Mouse (Mus musculus) CH12.LX (cell line): ENCODE measurements around the gene Kcnh2. TPM values are rescaled to one million over a fixed set of nuclear protein-coding genes. Genes with fewer than 3 reads are reported as not detected.
"Not testable (repeated sequence)": the region's sequence is repeated elsewhere in the genome, so short reads cannot be mapped to it uniquely, and the experiment has no call there.

ENCODE experiments used
- DNase-seq: peaks from one replicate; pipeline ENCODE4 v3.0.0-alpha.2; 2013; ENCODE audit errors: extremely low read depth
- H3K27ac ChIP-seq: 2 replicates; pipeline ENCODE4 v1.5.1; 2012; ENCODE audit warnings: low read depth, mild to moderate bottlenecking, control low read depth, moderate library complexity; ENCODE audit not compliant: insufficient read depth
- H3K27me3 ChIP-seq: replicated peaks from 2 replicates; pipeline ENCODE3; 2012; ENCODE audit warnings: inconsistent platforms
- H3K36me3 ChIP-seq, 2 experiments: replicated peaks in 1 of 2; 2 replicates each; pipeline versions ENCODE3 to v1.6.1; 2012; ENCODE audit warnings: inconsistent platforms in 1 of 2, low read length in 1 of 2, mild to moderate bottlenecking in 1 of 2, mixed read lengths in 1 of 2, moderate library complexity in 1 of 2; ENCODE audit not compliant: control insufficient read depth in 1 of 2, insufficient read depth in 1 of 2
- H3K4me1 ChIP-seq, 2 experiments: 2 replicates each; pipeline ENCODE4 v1.6.1; 2012; ENCODE audit warnings: inconsistent platforms in 1 of 2, moderate library complexity in 1 of 2; ENCODE audit not compliant: insufficient read depth in 2 of 2, control insufficient read depth in 1 of 2
- H3K4me2 ChIP-seq: 2 replicates; pipeline ENCODE4 v1.6.1; 2012; ENCODE audit warnings: low read depth, mild to moderate bottlenecking, control low read depth; ENCODE audit not compliant: poor library complexity, insufficient read depth, severe bottlenecking
- H3K4me3 ChIP-seq, 3 experiments: fragments of 150-350 bp in 1 of 3; sonication (generic) in 1 of 3; replicated peaks in 1 of 3; 2 replicates each; pipeline versions ENCODE3 to v1.5.1; 2011 to 2012; ENCODE audit warnings: low read depth in 2 of 3, low read length in 2 of 3, mild to moderate bottlenecking in 2 of 3, moderate library complexity in 2 of 3, control low read depth in 1 of 3, improper control_type of control experiment in 1 of 3, inconsistent platforms in 1 of 3, mixed read lengths in 1 of 3; ENCODE audit not compliant: poor library complexity in 1 of 3
- H3K79me2 ChIP-seq: replicated peaks from 2 replicates; pipeline ENCODE4 v1.6.1; 2012; ENCODE audit warnings: mild to moderate bottlenecking, moderate library complexity; ENCODE audit not compliant: control insufficient read depth, poor library complexity, insufficient read depth, severe bottlenecking; ENCODE audit errors: extremely low read depth
- H3K9ac ChIP-seq: 2 replicates; pipeline ENCODE4 v1.6.1; 2012; ENCODE audit warnings: low read depth, mild to moderate bottlenecking, control low read depth, moderate library complexity; ENCODE audit not compliant: insufficient read depth
- H3K9me3 ChIP-seq: replicated peaks from 2 replicates; pipeline ENCODE3; 2012; ENCODE audit warnings: low read length, inconsistent platforms, mixed read lengths
- BHLHE40 ChIP-seq: IDR thresholded peaks from 2 replicates; pipeline ENCODE4 v1.6.1; 2011; ENCODE audit warnings: mild to moderate bottlenecking, low read depth, low read length, improper control_type of control experiment
- CTCF ChIP-seq, 2 experiments: IDR thresholded peaks in 1 of 2; conservative IDR thresholded peaks in 1 of 2; 2 replicates each; pipeline ENCODE4 v1.5.1; 2011 to 2012; ENCODE audit warnings: low read depth in 2 of 2, low read length in 2 of 2, improper control_type of control experiment in 1 of 2, inconsistent platforms in 1 of 2, mild to moderate bottlenecking in 1 of 2, moderate library complexity in 1 of 2
- ELF1 ChIP-seq: IDR thresholded peaks from 2 replicates; pipeline ENCODE4 v1.6.1; 2014; ENCODE audit warnings: low read depth, mild to moderate bottlenecking, inconsistent platforms, low read length, improper control_type of control experiment
- EP300 ChIP-seq: IDR thresholded peaks from 2 replicates; pipeline ENCODE4 v1.6.1; 2011; ENCODE audit warnings: low read length, improper control_type of control experiment
- ETS1 ChIP-seq: conservative IDR thresholded peaks from 2 replicates; pipeline ENCODE4 v1.6.1; 2012; ENCODE audit warnings: low read depth, mild to moderate bottlenecking, inconsistent platforms, low read length, improper control_type of control experiment, moderate library complexity
- GABPA ChIP-seq: IDR thresholded peaks from 2 replicates; pipeline ENCODE4 v1.6.1; 2012; ENCODE audit warnings: low read depth, low read length, improper control_type of control experiment, inconsistent platforms; ENCODE audit not compliant: insufficient replicate concordance
- JUND ChIP-seq: conservative IDR thresholded peaks from 2 replicates; pipeline ENCODE4 v1.6.1; 2011; ENCODE audit warnings: low read depth, low read length, improper control_type of control experiment
- MAX ChIP-seq: IDR thresholded peaks from 2 replicates; pipeline ENCODE4 v1.6.1; 2011; ENCODE audit warnings: low read length, improper control_type of control experiment
- MAZ ChIP-seq: IDR thresholded peaks from 2 replicates; pipeline ENCODE4 v1.6.1; 2012; ENCODE audit warnings: low read depth, mild to moderate bottlenecking, inconsistent platforms, low read length, improper control_type of control experiment, moderate library complexity
- MEF2A ChIP-seq: IDR thresholded peaks from 2 replicates; pipeline ENCODE4 v1.6.1; 2014; ENCODE audit warnings: low read depth, mild to moderate bottlenecking, inconsistent platforms, low read length, improper control_type of control experiment, borderline replicate concordance
- MYC ChIP-seq: IDR thresholded peaks from 2 replicates; pipeline ENCODE4 v1.6.1; 2011; ENCODE audit warnings: low read depth, mild to moderate bottlenecking, improper control_type of control experiment, low read length
- NELFE ChIP-seq: IDR thresholded peaks from 2 replicates; pipeline ENCODE4 v1.6.1; 2011; ENCODE audit warnings: low read depth, low read length, improper control_type of control experiment
- PAX5 ChIP-seq: IDR thresholded peaks from 2 replicates; pipeline ENCODE4 v1.6.1; 2012; ENCODE audit warnings: low read length, inconsistent platforms, mixed read lengths
- POLR2AphosphoS2 ChIP-seq: IDR thresholded peaks from 2 replicates; pipeline ENCODE4 v1.6.1; 2011; ENCODE audit warnings: low read depth, low read length, improper control_type of control experiment
- RAD21 ChIP-seq: IDR thresholded peaks from 2 replicates; pipeline ENCODE4 v1.6.1; 2011; ENCODE audit warnings: low read depth, mild to moderate bottlenecking, low read length, improper control_type of control experiment, moderate library complexity
- SIN3A ChIP-seq: IDR thresholded peaks from 2 replicates; pipeline ENCODE4 v1.6.1; 2012; ENCODE audit warnings: low read length, improper control_type of control experiment, inconsistent platforms
- TBP ChIP-seq: conservative IDR thresholded peaks from 2 replicates; pipeline ENCODE4 v1.6.1; 2011; ENCODE audit warnings: low read depth, low read length, improper control_type of control experiment
- TCF12 ChIP-seq: IDR thresholded peaks from 2 replicates; pipeline ENCODE4 v1.6.1; 2014; ENCODE audit warnings: low read depth, mild to moderate bottlenecking, inconsistent platforms, low read length, improper control_type of control experiment
- UBTF ChIP-seq: IDR thresholded peaks from 2 replicates; pipeline ENCODE4 v1.6.1; 2012; ENCODE audit warnings: low read depth, mild to moderate bottlenecking, inconsistent platforms, low read length, improper control_type of control experiment, moderate library complexity
- USF1 ChIP-seq: IDR thresholded peaks from 2 replicates; pipeline ENCODE4 v1.6.1; 2014; ENCODE audit warnings: low read depth, mild to moderate bottlenecking, inconsistent platforms, low read length, improper control_type of control experiment
- USF2 ChIP-seq: conservative IDR thresholded peaks from 2 replicates; pipeline ENCODE4 v1.6.1; 2011; ENCODE audit warnings: low read depth, low read length, improper control_type of control experiment
- ZC3H11A ChIP-seq: IDR thresholded peaks from 2 replicates; pipeline ENCODE4 v1.6.1; 2012; ENCODE audit warnings: low read depth, mild to moderate bottlenecking, inconsistent platforms, low read length, improper control_type of control experiment
- ZMIZ1 ChIP-seq: IDR thresholded peaks from 2 replicates; pipeline ENCODE4 v1.6.1; 2012; ENCODE audit warnings: low read depth, mild to moderate bottlenecking, inconsistent platforms, low read length, improper control_type of control experiment
- ZNF384 ChIP-seq: IDR thresholded peaks from 2 replicates; pipeline ENCODE4 v1.6.1; 2012; ENCODE audit warnings: low read depth, low read length, improper control_type of control experiment, inconsistent platforms
- dilution Hi-C: fragments of 300-500 bp; cut with MboI; formaldehyde crosslinking; loops from 2 replicates; pipeline ENCODE4 v1.14.3; 2020; ENCODE audit warnings: low sequenced_read_pairs; ENCODE audit not compliant: extremely low pct_unique_long_range_greater_than_20kb, extremely low pct_ligation_motif_present
- in situ Hi-C: fragments of 300-500 bp; cut with MboI; formaldehyde crosslinking; loops from 3 replicates; pipeline ENCODE4 v1.14.3; 2019; ENCODE audit warnings: low sequenced_read_pairs, low pct_ligation_motif_present, low pct_unique_long_range_greater_than_20kb, mixed read lengths
- polyA plus RNA-seq: library from polyadenylated mRNA; unstranded; fragments of >175 nt; gene quantifications from 2 replicates; pipeline ENCODE4 v1.2.1, GENCODE M21; 2012; ENCODE audit warnings: low read depth; ENCODE audit not compliant: insufficient read length
- total RNA-seq, 2 experiments: library from RNA; depleted of rRNA; stranded (reverse); fragments of 300-350 nt in 1 of 2; fragments of >200 nt in 1 of 2; gene quantifications; 2 replicates each; pipeline ENCODE4 v1.2.3; 2012 to 2014

The Kcnh2 gene
- total and polyA plus RNA-seq, 3 experiments = 0.30 to 2.8 (median 0.59) TPM

DNA sequence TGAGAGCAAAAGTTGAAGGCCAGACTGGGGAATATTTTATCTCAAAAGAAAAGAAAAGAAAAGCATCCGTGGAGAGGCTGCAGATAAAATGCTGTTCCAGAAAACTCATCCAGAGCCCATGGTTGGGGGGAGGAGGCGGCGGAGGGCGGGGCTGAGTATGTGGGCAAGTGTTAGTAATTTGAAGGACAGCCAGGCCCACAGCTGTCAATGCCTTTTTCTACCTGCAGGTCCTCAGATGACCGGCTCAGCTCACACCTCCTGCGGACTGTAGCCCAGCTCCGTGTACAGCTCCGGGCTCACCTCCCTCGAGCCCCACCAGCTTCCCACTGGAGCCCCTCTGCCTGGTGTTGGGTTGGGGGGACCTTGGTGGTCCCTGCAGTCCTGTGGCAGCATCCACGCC is 48.3 kb upstream of the Kcnh2 start:
- TF ChIP-seq RAD21 (no peak), USF2 (no peak), MAX (no peak), TBP (no peak), GABPA (no peak), PAX5 (no peak), TCF12 (no peak), CTCF (conservative IDR thresholded peaks at IDR 0.05 in 1 of 2, IDR thresholded peaks at IDR 0.05 in 1 of 2; ENCODE audit: low read depth in 2 of 2, low read length in 2 of 2) (no peak), JUND (no peak), ELF1 (no peak), USF1 (no peak), ZMIZ1 (no peak), MAZ (no peak)
- dilution Hi-C loops = no loop called here
- in situ Hi-C loops = no loop called here
- Histone ChIP-seq H3K27ac (no peak overlapping the region), H3K79me2 (no peaks in the 10 kb centered on the region), H3K4me2 (no peak overlapping the region), H3K4me3 (no peak overlapping the region), H3K9me3 (no peaks in the 10 kb centered on the region), H3K9ac (no peak overlapping the region), H3K36me3 (peaks cover 30 to 66% of the 10 kb centered on the region in 2 experiments), H3K27me3 (no peaks in the 10 kb centered on the region), H3K4me1 (peaks cover 6 to 23% of the 10 kb centered on the region in 2 experiments)
- no peak for DNase-seq

DNA sequence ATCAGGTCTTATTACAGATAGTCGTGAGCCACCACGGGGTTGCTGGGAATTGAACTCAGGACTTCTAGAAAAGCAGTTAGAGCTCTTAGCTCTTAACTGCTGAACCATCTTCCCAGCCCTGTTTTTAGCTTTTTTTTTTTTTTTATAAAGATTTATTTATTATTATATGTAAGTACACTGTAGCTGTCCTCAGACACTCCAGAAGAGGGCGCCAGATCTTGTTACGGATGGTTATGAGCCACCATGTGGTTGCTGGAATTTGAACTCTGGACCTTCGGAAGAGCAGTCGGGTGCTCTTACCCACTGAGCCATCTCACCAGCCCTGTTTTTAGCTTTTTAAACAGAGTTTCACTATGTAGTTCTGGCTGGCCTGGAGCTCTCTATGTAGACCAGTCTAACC is 44.9 kb upstream of the Kcnh2 start:
- Histone ChIP-seq H3K4me1 (peaks cover 10 to 39% of the 10 kb centered on the region in 2 experiments), H3K36me3 (peaks cover 9 to 32% of the 10 kb centered on the region in 2 experiments)
- H3K9ac ChIP-seq, H3K27me3 ChIP-seq, H3K4me2 ChIP-seq, H3K4me3 ChIP-seq, H3K9me3 ChIP-seq, H3K79me2 ChIP-seq, DNase-seq, dilution Hi-C loops, H3K27ac ChIP-seq, in situ Hi-C loops: not testable (repeated sequence)
- TF ChIP-seq CTCF (conservative IDR thresholded peaks at IDR 0.05 in 1 of 2, IDR thresholded peaks at IDR 0.05 in 1 of 2; ENCODE audit: low read depth in 2 of 2, low read length in 2 of 2) = 0 out of 4 replicates have a peak, but pooled peaks of 1 of the 2 experiments have one; percentile 13

DNA sequence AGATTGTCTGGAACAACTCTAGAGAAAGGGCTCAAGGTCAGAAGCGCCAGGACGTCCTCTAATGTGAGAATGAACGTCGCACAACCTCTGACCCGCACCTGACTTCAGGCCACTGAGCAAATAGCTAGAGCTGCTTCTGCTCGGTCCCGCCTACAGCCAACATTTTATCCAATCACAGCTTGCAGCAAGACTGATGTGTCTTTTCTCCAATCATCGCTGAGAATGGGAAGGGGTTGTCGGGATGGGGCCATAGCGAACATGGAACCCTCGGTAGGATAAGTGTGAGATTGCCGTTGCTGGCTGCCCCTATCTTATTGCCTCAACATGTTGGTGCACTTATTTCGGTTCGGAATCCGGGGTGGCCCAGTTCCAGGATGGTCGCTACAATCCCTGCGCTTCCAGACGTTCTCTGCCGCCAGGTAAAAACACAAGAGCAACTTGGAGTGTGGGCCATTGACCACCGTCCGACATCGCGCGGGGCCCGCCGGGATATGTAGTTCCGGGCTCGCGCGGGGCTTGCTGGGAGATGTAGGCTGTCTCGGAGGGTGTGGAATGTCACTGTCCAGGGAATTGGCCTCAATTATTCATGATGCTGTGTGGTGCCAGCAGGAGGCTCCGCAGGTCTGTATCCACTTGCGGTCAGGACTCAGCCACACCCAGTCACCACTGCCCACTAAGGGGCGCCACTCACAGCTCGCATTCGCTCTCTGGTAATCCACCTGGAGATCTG is 42.9 kb upstream of the Kcnh2 start:
- DNase-seq = peak; percentile 98
- in situ Hi-C loops = no loop called here
- dilution Hi-C loops = no loop called here
- TF ChIP-seq MEF2A (no peak), ELF1 (peak; percentile 62; the same call in 1 of the 2 replicates), TBP (peak; percentile 89; the same call in 1 of the 2 replicates), ZNF384 (no peak), UBTF (no peak), MYC (no peak; the same call in 1 of the 2 replicates), BHLHE40 (peak; percentile 56), POLR2AphosphoS2 (peak; percentile 68; the same call in 1 of the 2 replicates), NELFE (peak; percentile 77), RAD21 (peak; percentile 40), EP300 (no peak), SIN3A (no peak), JUND (no peak), ETS1 (no peak), PAX5 (no peak), ZC3H11A (no peak), GABPA (peak; percentile 36; the same call in 1 of the 2 replicates)

More for the DNA sequence above, 42.9 kb upstream of the Kcnh2 start:
- Histone ChIP-seq H3K4me3 (peak overlapping the region; percentile 65 to 77 (median 71)), H3K36me3 (peaks cover 0 to 16% of the 10 kb centered on the region in 2 experiments), H3K27me3 (no peaks in the 10 kb centered on the region), H3K9me3 (no peaks in the 10 kb centered on the region), H3K79me2 (no peaks in the 10 kb centered on the region), H3K4me1 (peaks cover 20 to 56% of the 10 kb centered on the region in 2 experiments), H3K27ac (peak overlapping the region; percentile 83), H3K4me2 (peak overlapping the region; percentile 94), H3K9ac (peak overlapping the region; percentile 67)
